ENCODE assay signal across 8 mouse cellular contexts in genomic region chr7:30331887-30332286, GRCm38 (mm10). TPM values are rescaled to one million over a fixed set of nuclear protein-coding genes. Genes with fewer than 3 reads are reported as not detected.
DNase-seq lines count a peak whose midpoint lies in the region; ATAC-seq and TF ChIP-seq lines count a peak whose summit lies in the region.

No protein-coding gene starts in this region.

- no peak for TF ChIP-seq EP300 in ES-Bruce4 (IDR thresholded peaks at IDR 0.05; ENCODE audit: insufficient read depth, low read depth, low read length)

- peak; percentile 89 for DNase-seq in brain, embryonic 18.5 days (ENCODE audit: low read depth, low spot score)
- peak; percentile 89 for DNase-seq in forebrain, embryonic 10.5 days (ENCODE audit: extremely low spot score, low spot score)
- DNase-seq in kidney, postnatal 14 days = peak; percentile 83
- peak; percentile 79 to 85 for DNase-seq in natural killer cell, adult 2 months (ENCODE audit: low spot score in 2 of 2)

- no peaks in the 10 kb centered on the region for H3K4me1 ChIP-seq in ES-Bruce4 (ENCODE audit: control insufficient read depth, insufficient read depth, low read length)
- H3K4me1 ChIP-seq in forebrain, embryonic 10.5 days = peaks cover 22% of the 10 kb centered on the region
- peaks cover 36% of the 10 kb centered on the region for H3K4me1 ChIP-seq in heart, embryonic 16.5 days (ENCODE audit: control insufficient read depth, insufficient read depth, low read length)
- no peaks in the 10 kb centered on the region for H3K4me1 ChIP-seq in liver, embryonic 12.5 days
- peaks cover 10% of the 10 kb centered on the region for H3K4me1 ChIP-seq in stomach, embryonic 16.5 days (ENCODE audit: control insufficient read depth, insufficient read depth, low read length)

- ATAC-seq in heart, embryonic 16.5 days (replicated peaks; ENCODE audit: extremely low read depth, insufficient read depth, low FRiP score) = 0 out of 2 replicates have a peak, but pooled peaks have one; percentile 32
- ATAC-seq in liver, embryonic 12.5 days = peak; percentile 63
- peak; percentile 65 for ATAC-seq in stomach, embryonic 16.5 days (ENCODE audit: insufficient read depth, low FRiP score)

- no peaks in the 10 kb centered on the region for H3K36me3 ChIP-seq in ES-Bruce4 (ENCODE audit: control insufficient read depth, insufficient read depth, low read length, poor library complexity, severe bottlenecking)
- H3K36me3 ChIP-seq in forebrain, embryonic 10.5 days (replicated peaks) = no peaks in the 10 kb centered on the region
- no peaks in the 10 kb centered on the region for H3K36me3 ChIP-seq in heart, embryonic 16.5 days (ENCODE audit: control insufficient read depth, insufficient read depth)
- H3K36me3 ChIP-seq in liver, embryonic 12.5 days = no peaks in the 10 kb centered on the region
- no peaks in the 10 kb centered on the region for H3K36me3 ChIP-seq in stomach, embryonic 16.5 days (ENCODE audit: control insufficient read depth, insufficient read depth, low read length)

- H3K9ac ChIP-seq in ES-Bruce4 (ENCODE audit: low read depth, poor library complexity, severe bottlenecking) = 0 out of 2 replicates have a peak overlapping the region, but pooled peaks have one; percentile 41
- no peak overlapping the region for H3K9ac ChIP-seq in heart, embryonic 16.5 days (ENCODE audit: low read length)
- H3K9ac ChIP-seq in liver, embryonic 12.5 days = no peak overlapping the region
- no peak overlapping the region for H3K9ac ChIP-seq in stomach, embryonic 16.5 days (ENCODE audit: low read length)

- TF ChIP-seq CTCF in ES-Bruce4 (IDR thresholded peaks at IDR 0.05; ENCODE audit: low read depth, low read length) = peak; percentile 90

- no peak overlapping the region for H3K27ac ChIP-seq in ES-Bruce4 (ENCODE audit: insufficient read depth, low read length)
- no peak overlapping the region for H3K27ac ChIP-seq in forebrain, embryonic 10.5 days
- peak overlapping the region; percentile 26 for H3K27ac ChIP-seq in heart, embryonic 16.5 days (ENCODE audit: low read length)
- no peak overlapping the region for H3K27ac ChIP-seq in liver, embryonic 12.5 days
- no peak overlapping the region for H3K27ac ChIP-seq in stomach, embryonic 16.5 days (ENCODE audit: low read length)

- peak; percentile 23 for TF ChIP-seq POLR2A in ES-Bruce4 (IDR thresholded peaks at IDR 0.05; ENCODE audit: insufficient read depth, low read length)

- H3K27me3 ChIP-seq in ES-Bruce4 (ENCODE audit: control insufficient read depth, insufficient read depth, low read length, poor library complexity, severe bottlenecking) = no peaks in the 10 kb centered on the region
- H3K27me3 ChIP-seq in forebrain, embryonic 10.5 days (ENCODE audit: poor library complexity, severe bottlenecking) = peaks cover 42% of the 10 kb centered on the region
- peaks cover 12% of the 10 kb centered on the region for H3K27me3 ChIP-seq in heart, embryonic 16.5 days (ENCODE audit: control insufficient read depth, insufficient read depth, low read length)
- peaks cover 74% of the 10 kb centered on the region for H3K27me3 ChIP-seq in liver, embryonic 12.5 days (replicated peaks)
- H3K27me3 ChIP-seq in stomach, embryonic 16.5 days (ENCODE audit: control insufficient read depth, insufficient read depth, low read length) = peaks cover 8% of the 10 kb centered on the region

- WGBS in forebrain, embryonic 10.5 days = 4% methylated on average over 13 of the region's 13 CpGs
- 11% methylated on average over 13 of the region's 13 CpGs for WGBS in heart, embryonic 16.5 days
- WGBS in liver, embryonic 12.5 days (ENCODE audit: insufficient replicate concordance) = 12% methylated on average over 13 of the region's 13 CpGs
- 7% methylated on average over 13 of the region's 13 CpGs for WGBS in stomach, embryonic 16.5 days

- peak overlapping the region; percentile 30; the same call in 1 of the 2 replicates for H3K4me3 ChIP-seq in ES-Bruce4 (ENCODE audit: low read depth, low read length)
- H3K4me3 ChIP-seq in forebrain, embryonic 10.5 days = peak overlapping the region; percentile 32
- H3K4me3 ChIP-seq in heart, embryonic 16.5 days (ENCODE audit: low read length) = no peak overlapping the region; the same call in 1 of the 2 replicates
- no peak overlapping the region for H3K4me3 ChIP-seq in liver, embryonic 12.5 days
- no peak overlapping the region for H3K4me3 ChIP-seq in stomach, embryonic 16.5 days (replicated peaks; ENCODE audit: low read length)

- H3K9me3 ChIP-seq in ES-Bruce4 (replicated peaks; ENCODE audit: control insufficient read depth, insufficient read depth, low read length, poor library complexity, severe bottlenecking) = no peaks in the 10 kb centered on the region
- no peaks in the 10 kb centered on the region for H3K9me3 ChIP-seq in forebrain, embryonic 10.5 days
- H3K9me3 ChIP-seq in heart, embryonic 16.5 days (replicated peaks; ENCODE audit: control insufficient read depth, low read length) = no peaks in the 10 kb centered on the region
- H3K9me3 ChIP-seq in liver, embryonic 12.5 days (replicated peaks) = no peaks in the 10 kb centered on the region
- H3K9me3 ChIP-seq in stomach, embryonic 16.5 days (replicated peaks; ENCODE audit: control insufficient read depth, low read length) = no peaks in the 10 kb centered on the region

- peak overlapping the region; percentile 44 for H3K4me2 ChIP-seq in heart, embryonic 16.5 days (ENCODE audit: low read depth, low read length)
- 0 out of 2 replicates have a peak overlapping the region, but pooled peaks have one; percentile 9 for H3K4me2 ChIP-seq in liver, embryonic 12.5 days
- H3K4me2 ChIP-seq in stomach, embryonic 16.5 days (ENCODE audit: low read depth, low read length) = peak overlapping the region; percentile 27; the same call in 1 of the 2 replicates

RNA-seq across cellular contexts. Expression of gene Sdhaf1, which starts 8.2 kb away (rescaled TPM):
- polyA plus RNA-seq in ES-Bruce4 (2011; ENCODE audit: insufficient read depth, insufficient read length, low read depth, missing spikeins) = 5.6 and 7.3 TPM in 2 replicates
- polyA plus RNA-seq in forebrain, embryonic 10.5 days (2016; fragmentation: Nextera tagmentation; extraction: Ambion mirVana) = 17.3 and 19.5 TPM in 2 replicates
- polyA plus RNA-seq in heart, embryonic 16.5 days (2015; fragmentation: Nextera tagmentation; extraction: Ambion mirVana) = 12.0 and 17.0 TPM in 2 replicates
- polyA plus RNA-seq in liver, embryonic 12.5 days (2016; fragmentation: Nextera tagmentation; extraction: Ambion mirVana) = 8.1 and 8.2 TPM in 2 replicates
- polyA plus RNA-seq in stomach, embryonic 16.5 days (2015; fragmentation: Nextera tagmentation; extraction: Ambion mirVana) = 12.1 and 14.6 TPM in 2 replicates

RNA-seq across cellular contexts. Expression of gene E130208F15Rik, which starts 10.3 kb away (rescaled TPM):
- 0.52 and 0.58 TPM in 2 replicates for polyA plus RNA-seq in ES-Bruce4 (2011; ENCODE audit: insufficient read depth, insufficient read length, low read depth, missing spikeins)
- 3.0 and 3.2 TPM in 2 replicates for polyA plus RNA-seq in forebrain, embryonic 10.5 days (2016; fragmentation: Nextera tagmentation; extraction: Ambion mirVana)
- 3.6 and 7.3 TPM in 2 replicates for polyA plus RNA-seq in heart, embryonic 16.5 days (2015; fragmentation: Nextera tagmentation; extraction: Ambion mirVana)
- polyA plus RNA-seq in liver, embryonic 12.5 days (2016; fragmentation: Nextera tagmentation; extraction: Ambion mirVana) = 2.3 and 2.9 TPM in 2 replicates
- 1.2 TPM in 1 of 2 replicates, not detected in the other for polyA plus RNA-seq in stomach, embryonic 16.5 days (2015; fragmentation: Nextera tagmentation; extraction: Ambion mirVana)

RNA-seq across cellular contexts. Expression of gene Syne4, which starts 17.3 kb away (rescaled TPM):
- 41.6 and 43.7 TPM in 2 replicates for polyA plus RNA-seq in ES-Bruce4 (2011; ENCODE audit: insufficient read depth, insufficient read length, low read depth, missing spikeins)
- polyA plus RNA-seq in forebrain, embryonic 10.5 days (2016; fragmentation: Nextera tagmentation; extraction: Ambion mirVana) = 29.8 and 32.8 TPM in 2 replicates
- 9.2 and 10.0 TPM in 2 replicates for polyA plus RNA-seq in heart, embryonic 16.5 days (2015; fragmentation: Nextera tagmentation; extraction: Ambion mirVana)
- 11.7 and 12.1 TPM in 2 replicates for polyA plus RNA-seq in liver, embryonic 12.5 days (2016; fragmentation: Nextera tagmentation; extraction: Ambion mirVana)
- polyA plus RNA-seq in stomach, embryonic 16.5 days (2015; fragmentation: Nextera tagmentation; extraction: Ambion mirVana) = 54.0 and 54.3 TPM in 2 replicates

RNA-seq across cellular contexts. Expression of gene Alkbh6, which starts 23.4 kb away (rescaled TPM):
- polyA plus RNA-seq in ES-Bruce4 (2011; ENCODE audit: insufficient read depth, insufficient read length, low read depth, missing spikeins) = 25.3 and 29.5 TPM in 2 replicates
- polyA plus RNA-seq in forebrain, embryonic 10.5 days (2016; fragmentation: Nextera tagmentation; extraction: Ambion mirVana) = 82.3 and 90.2 TPM in 2 replicates
- polyA plus RNA-seq in heart, embryonic 16.5 days (2015; fragmentation: Nextera tagmentation; extraction: Ambion mirVana) = 62.0 and 67.1 TPM in 2 replicates
- polyA plus RNA-seq in liver, embryonic 12.5 days (2016; fragmentation: Nextera tagmentation; extraction: Ambion mirVana) = 24.2 and 24.5 TPM in 2 replicates
- polyA plus RNA-seq in stomach, embryonic 16.5 days (2015; fragmentation: Nextera tagmentation; extraction: Ambion mirVana) = 64.4 and 64.7 TPM in 2 replicates

RNA-seq across cellular contexts. Expression of gene Lrfn3, which starts 30.7 kb away (rescaled TPM):
- polyA plus RNA-seq in ES-Bruce4 (2011; ENCODE audit: insufficient read depth, insufficient read length, low read depth, missing spikeins) = 4.2 and 6.3 TPM in 2 replicates
- polyA plus RNA-seq in forebrain, embryonic 10.5 days (2016; fragmentation: Nextera tagmentation; extraction: Ambion mirVana) = 5.3 and 5.6 TPM in 2 replicates
- polyA plus RNA-seq in heart, embryonic 16.5 days (2015; fragmentation: Nextera tagmentation; extraction: Ambion mirVana) = 1.2 and 1.4 TPM in 2 replicates
- polyA plus RNA-seq in liver, embryonic 12.5 days (2016; fragmentation: Nextera tagmentation; extraction: Ambion mirVana) = 1.9 and 2.1 TPM in 2 replicates
- polyA plus RNA-seq in stomach, embryonic 16.5 days (2015; fragmentation: Nextera tagmentation; extraction: Ambion mirVana) = 4.0 and 4.6 TPM in 2 replicates

Comparison
In these comparisons a context has a peak if more than half of its experiments do, and no peak if none do; other contexts are left out.
1. H3K4me3 ChIP-seq: peak in ES-Bruce4 (single experiment) and forebrain, embryonic 10.5 days (single experiment); none in heart, embryonic 16.5 days (single experiment), liver, embryonic 12.5 days (single experiment) and stomach, embryonic 16.5 days (single experiment).
2. Peak in every context shown above with its lines, with median percentiles within 50 percentile points of each other: DNase-seq, ATAC-seq and H3K4me2 ChIP-seq.